Mouse (Mus musculus) retina, postnatal 7 days (tissue): ENCODE measurements around the gene Prr15l.

Experiments used
- DNase-seq: peaks from one replicate; pipeline ENCODE4 v3.0.0-alpha.2; 2012; ENCODE audit warnings: low read depth, low spot score

Gene Prr15l

DNA sequence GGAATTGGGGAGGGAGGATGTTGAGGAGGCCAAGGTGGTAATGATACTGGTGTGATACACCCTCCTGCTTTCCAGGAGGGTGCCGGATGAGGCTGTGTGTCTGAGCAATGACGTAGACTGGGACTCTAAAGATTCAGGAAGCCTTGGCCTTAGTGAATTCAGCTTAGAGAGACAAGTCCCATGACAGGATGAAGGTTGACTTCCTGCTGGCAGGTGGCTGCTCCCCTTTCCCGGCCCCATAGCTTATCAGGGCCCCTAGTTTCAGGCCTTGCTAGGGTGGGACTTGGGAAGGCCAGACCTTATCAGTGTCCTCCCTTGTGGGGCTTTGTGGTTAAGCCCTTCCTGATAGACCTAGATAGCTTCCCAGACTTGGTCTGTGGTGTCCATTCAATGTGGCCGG lies 19.9 kb downstream of the Prr15l start:
- no peak for DNase-seq

- DNase-seq: no peak
Observed at GRCm38 (mm10) chr11:96950767-96951166, 22.9 kb downstream of the Prr15l start.

DNA sequence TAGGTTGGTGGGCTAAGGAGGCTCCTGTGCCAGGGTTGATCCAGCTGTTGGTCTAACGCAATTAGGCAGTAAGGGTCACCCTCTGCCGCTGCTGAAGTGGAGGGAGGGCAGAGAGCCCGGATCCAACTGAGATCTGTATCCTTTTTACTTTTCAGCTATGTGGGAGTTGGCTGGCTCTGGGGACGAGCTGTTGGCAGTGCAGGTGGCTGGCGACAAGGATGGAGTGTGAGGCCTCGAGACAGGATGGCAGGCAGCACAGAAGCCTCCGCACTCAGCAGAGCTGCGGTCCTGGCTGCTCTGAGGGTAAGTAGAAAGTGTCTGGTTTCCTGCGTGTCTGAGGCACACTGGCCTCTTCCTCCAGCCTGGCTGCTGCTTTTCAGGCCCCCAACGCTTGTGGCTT lies 24.5 kb downstream of the Prr15l start:
- DNase-seq: no peak

DNA sequence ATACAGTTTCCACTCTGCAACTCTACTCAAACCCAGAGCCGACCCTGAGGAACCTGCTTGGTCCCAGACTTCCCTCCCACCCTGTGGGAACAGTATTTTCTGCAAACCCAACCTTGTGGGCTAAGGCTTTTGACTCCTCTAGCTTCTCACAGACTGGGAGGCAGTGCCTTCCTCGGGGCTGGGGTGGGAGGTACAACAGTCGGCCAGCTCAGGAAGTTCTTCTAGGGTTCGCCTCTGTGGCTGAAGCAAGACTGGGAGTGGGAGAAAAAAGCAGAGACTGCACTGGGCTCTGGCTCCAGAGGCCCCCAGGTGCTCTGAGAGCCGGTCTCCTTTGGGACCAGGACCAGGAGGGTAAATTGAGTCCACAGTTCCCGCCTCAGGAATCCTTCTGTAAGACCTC lies 25.0 kb downstream of the Prr15l start:
- no peak for DNase-seq

GRCm38 (mm10) chr11:96955094-96955493 lies 27.2 kb downstream of the Prr15l start:
- no peak for DNase-seq

DNA sequence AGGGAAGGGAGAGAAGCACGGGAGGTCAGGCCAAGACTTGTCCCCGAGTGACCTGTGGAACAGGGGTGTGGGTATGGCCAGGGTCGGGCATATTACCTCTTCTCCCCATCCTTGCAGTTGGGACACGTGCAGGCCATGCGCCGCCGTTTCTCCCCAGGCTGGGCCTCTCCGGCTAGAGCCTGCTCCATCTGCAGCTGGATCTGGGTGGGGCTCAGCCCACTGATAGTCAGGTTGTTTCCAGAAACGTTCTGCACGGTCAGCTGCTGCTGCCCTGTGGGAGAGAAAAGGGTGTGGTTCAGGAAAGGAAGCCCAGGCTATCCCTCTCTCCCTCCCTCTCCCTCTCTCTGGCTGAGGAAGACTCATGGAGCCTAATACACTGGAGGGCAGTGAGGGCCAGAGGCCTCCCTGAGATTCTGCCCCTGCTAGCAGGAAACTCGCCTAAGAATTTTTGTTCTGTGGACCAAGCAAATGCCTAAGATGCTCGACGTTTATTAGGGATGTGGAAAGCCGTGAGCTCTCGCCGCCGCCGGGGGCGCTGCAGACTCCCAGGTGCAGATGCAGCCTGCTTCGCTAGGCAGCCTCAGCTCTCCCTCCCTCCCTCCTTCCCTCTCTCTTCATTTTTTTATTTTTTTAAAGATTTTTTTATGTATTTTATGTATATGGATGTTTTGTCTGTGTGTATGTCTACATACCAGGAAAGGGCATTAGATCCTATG lies 28.3 kb downstream of the Prr15l start:
- DNase-seq: no peak

GRCm38 (mm10) chr11:96957061-96957805 lies 29.3 kb downstream of the Prr15l start:
- DNase-seq: no peak

- DNase-seq: peak; percentile 66
Observed at GRCm38 (mm10) chr11:96963580-96963979, 35.7 kb downstream of the Prr15l start.

DNA sequence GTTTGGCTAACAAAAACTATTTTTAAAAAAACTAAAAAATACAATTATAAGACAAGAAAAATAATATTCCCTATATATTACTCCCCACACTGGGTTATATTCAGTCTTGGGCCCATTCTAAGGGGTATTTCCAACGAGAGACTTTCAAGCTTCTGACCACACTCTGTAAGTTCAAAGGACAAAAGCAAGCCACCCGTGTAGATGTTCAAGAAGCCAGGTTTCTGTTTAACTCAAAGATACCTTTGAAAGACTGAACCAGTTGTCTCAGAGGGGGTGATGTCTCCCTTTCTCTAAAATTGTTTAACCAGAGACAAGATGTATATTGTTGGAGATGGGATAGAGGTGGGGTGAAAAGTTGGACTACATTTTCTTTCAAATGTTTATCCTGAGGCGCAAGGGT lies 38.3 kb downstream of the Prr15l start:
- no peak for DNase-seq

DNA sequence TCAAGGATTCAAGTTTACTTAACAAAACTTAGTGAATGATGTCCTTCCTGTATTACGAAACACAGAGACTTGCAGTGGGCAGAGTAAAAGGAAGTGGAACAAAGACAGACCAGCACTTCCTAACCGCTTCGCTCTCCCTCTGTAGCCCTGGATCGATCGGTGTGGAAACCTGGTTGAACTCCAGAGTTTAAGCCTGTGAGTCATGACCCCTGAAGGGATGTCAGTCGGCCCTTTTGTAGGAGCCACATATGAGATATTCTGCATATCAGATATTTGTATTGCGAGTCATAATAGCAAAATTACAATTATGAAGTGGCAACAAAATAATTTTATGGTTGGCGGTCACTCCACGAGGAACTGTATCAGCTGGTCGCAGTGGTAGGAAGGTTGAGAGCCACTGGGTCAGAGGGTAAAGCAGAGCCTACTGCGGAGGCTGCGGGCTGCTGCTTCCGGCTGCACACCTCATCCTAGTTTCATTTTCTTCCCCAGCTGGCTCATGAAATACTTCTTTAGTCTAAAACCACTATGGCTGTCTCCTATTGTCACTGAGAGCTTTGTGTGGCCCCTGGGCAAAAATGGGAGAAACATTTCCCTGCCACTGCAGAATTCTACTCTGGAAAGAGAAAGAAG lies 39.1 kb downstream of the Prr15l start:
- no peak for DNase-seq

DNA sequence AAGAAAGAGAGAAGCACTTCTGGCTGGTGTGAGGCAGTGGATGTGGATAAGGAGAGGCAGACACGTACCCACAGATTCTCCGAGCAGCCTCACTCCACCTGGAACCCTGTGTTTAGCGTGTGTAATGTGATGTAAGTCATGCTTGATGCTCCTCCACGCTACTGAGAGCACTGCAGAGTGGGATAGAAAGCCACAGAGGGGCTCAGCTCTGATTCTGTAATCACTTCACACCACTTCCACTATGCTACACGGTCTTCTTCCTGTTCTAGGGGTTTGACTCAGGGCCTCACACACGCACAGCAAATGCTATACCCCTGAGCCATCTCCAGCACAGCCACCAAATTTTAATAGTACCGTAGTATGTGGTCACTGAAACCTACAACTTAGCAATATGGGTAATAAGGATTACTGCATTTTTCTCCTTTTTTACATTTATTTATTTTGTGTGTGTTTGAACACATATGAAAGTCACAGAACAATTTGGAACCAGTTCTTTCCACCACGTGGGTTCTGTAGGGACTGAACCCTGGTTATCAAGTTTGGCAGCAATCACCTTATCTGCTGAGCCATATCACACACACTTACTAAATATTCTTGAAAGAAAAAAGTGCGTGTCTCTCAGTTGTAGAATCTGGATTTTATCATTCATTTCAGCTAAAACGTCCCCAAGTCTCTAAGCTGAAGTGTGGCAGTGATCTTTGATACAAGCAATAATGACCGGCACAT lies 39.8 kb downstream of the Prr15l start:
- no peak for DNase-seq

DNA sequence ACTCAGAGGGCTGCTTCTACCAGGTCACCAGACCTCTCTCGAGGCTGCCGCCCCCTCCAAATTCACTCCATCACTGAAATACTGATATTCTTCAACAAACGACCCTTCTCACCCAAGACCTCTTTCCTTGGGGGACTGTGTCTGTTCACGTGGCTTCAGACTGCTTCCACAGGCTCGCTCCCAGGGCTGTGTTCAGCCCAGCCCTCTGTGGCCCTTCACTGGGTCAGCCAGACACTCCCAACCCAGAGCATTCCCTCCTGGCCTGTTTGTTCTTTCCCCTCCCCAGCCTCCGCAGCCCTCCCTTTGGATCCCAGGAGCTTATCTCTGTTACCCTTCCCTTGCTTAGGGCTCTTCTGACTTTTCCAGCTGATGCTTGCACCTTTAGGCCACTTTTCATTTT lies 40.6 kb downstream of the Prr15l start:
- no peak for DNase-seq

GRCm38 (mm10) chr11:96969280-96969722 lies 41.4 kb downstream of the Prr15l start:
- no peak for DNase-seq

GRCm38 (mm10) chr11:96969746-96970145 lies 41.8 kb downstream of the Prr15l start:
- no peak for DNase-seq

- DNase-seq: no peak
Observed at GRCm38 (mm10) chr11:96970341-96970740, 42.4 kb downstream of the Prr15l start.

- DNase-seq: no peak
Observed at GRCm38 (mm10) chr11:96972906-96973305, 45.0 kb downstream of the Prr15l start.

GRCm38 (mm10) chr11:96973426-96973964 lies 45.6 kb downstream of the Prr15l start:
- DNase-seq: no peak

- DNase-seq: no peak
Observed at GRCm38 (mm10) chr11:96974813-96975212, 46.9 kb downstream of the Prr15l start.

DNA sequence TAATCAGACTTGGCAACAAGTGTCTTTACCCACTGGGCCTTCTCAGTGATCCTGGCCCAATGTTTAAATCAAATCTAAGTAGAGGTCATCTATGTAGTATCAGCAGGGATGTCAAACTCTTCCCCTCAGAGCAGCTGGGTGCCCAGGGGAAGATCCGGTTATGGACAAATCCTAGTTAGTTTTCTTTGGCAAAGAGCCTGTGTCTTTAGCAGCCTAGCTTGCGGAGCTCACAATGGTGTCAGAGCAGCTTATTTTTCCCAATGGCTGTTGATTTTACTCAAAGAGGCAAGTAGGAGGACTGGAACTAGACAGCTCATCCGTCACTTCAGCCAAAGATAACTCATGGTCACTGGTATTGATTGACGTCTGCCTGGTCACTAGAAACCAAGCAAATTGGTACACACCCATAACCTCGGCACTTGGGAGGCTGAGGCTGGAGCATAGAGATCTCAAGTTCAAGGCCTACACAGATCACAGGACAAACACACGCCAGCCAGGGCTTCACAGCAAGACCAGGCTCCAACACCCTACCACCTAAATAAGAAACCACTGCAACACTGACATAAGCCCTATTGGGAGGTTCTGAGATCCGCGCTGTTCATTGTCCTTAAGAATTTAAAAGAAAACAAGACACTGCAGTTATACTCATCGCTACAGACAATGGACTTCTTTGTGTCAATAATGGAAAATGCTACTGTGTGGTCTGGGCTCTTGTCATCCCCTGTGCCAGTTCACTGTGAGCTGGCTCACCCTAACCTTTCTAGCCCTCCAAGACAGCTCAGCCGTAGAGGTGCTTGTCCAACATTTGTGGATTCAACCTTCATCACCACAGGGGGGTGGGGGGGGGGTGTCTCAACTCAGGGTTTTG lies 47.8 kb downstream of the Prr15l start:
- no peak for DNase-seq

DNA sequence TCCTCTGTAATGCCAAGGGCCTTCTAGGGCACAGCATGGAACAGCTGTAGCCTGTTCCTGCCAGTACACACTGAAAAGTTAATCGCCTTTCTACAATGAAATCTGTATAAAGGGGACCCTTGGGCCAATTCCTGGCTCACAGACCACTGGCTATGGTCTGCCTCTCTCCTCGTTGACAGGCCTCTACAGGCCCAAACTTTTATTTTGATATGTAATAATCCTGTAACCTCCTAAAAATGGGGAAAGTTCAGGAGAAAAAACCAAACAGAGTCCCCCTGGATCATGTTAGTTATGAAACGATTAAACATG lies 48.4 kb downstream of the Prr15l start:
- DNase-seq: no peak
